Comparison of ENCODE assay signal across 8 mouse cellular contexts in genomic region chr7:109082269-109083112, GRCm38 (mm10). TPM values are rescaled to one million over a fixed set of nuclear protein-coding genes. Genes with fewer than 3 reads are reported as not detected.
DNase-seq lines count a peak whose midpoint lies in the region; ATAC-seq and TF ChIP-seq lines count a peak whose summit lies in the region.

No protein-coding gene starts in this region.

- H3K4me3 ChIP-seq in MEL (ENCODE audit: control insufficient read depth in 1 of 2, insufficient read depth in 1 of 2, low read depth in 2 of 2, low read length in 2 of 2), result no peak overlapping the region
- peak overlapping the region; percentile 73 for H3K4me3 ChIP-seq in forebrain, embryonic 14.5 days (ENCODE audit: low read depth, low read length)
- peak overlapping the region; percentile 43 for H3K4me3 ChIP-seq in intestine, embryonic 15.5 days (replicated peaks)
- H3K4me3 ChIP-seq in lung, postnatal 0 days (ENCODE audit: low read depth, low read length), result peak overlapping the region; percentile 35
- H3K4me3 ChIP-seq in stomach, embryonic 14.5 days (ENCODE audit: low read depth, low read length), result peak overlapping the region; percentile 47

- H3K4me1 ChIP-seq in MEL (ENCODE audit: control insufficient read depth in 1 of 2, insufficient read depth in 2 of 2, low read length in 2 of 2), result no peaks in the 10 kb centered on the region
- H3K4me1 ChIP-seq in forebrain, embryonic 14.5 days (ENCODE audit: control insufficient read depth, insufficient read depth, low read length), result peaks cover 5% of the 10 kb centered on the region
- peaks cover 6% of the 10 kb centered on the region for H3K4me1 ChIP-seq in intestine, embryonic 15.5 days (replicated peaks)
- no peaks in the 10 kb centered on the region for H3K4me1 ChIP-seq in lung, postnatal 0 days (ENCODE audit: insufficient read depth, low read depth, low read length)
- 0 out of 2 replicates have a peak, but pooled peaks cover 5% of the 10 kb centered on the region for H3K4me1 ChIP-seq in stomach, embryonic 14.5 days (ENCODE audit: control insufficient read depth, insufficient read depth, low read length)

- H3K27me3 ChIP-seq in MEL (ENCODE audit: control insufficient read depth in 1 of 2, insufficient read depth in 2 of 2, low read length in 2 of 2), result no peaks in the 10 kb centered on the region
- H3K27me3 ChIP-seq in forebrain, embryonic 14.5 days (replicated peaks; ENCODE audit: control insufficient read depth, insufficient read depth, low read length), result no peaks in the 10 kb centered on the region; the same call in 1 of the 2 replicates
- H3K27me3 ChIP-seq in intestine, embryonic 15.5 days (replicated peaks), result no peaks in the 10 kb centered on the region
- H3K27me3 ChIP-seq in lung, postnatal 0 days (replicated peaks; ENCODE audit: insufficient read depth, low read length), result no peaks in the 10 kb centered on the region
- H3K27me3 ChIP-seq in stomach, embryonic 14.5 days (ENCODE audit: control insufficient read depth, insufficient read depth, low read length), result peaks cover 8% of the 10 kb centered on the region; the same call in 1 of the 2 replicates

- no peak overlapping the region for H3K27ac ChIP-seq in MEL (ENCODE audit: control insufficient read depth, low read depth, low read length)
- no peak overlapping the region for H3K27ac ChIP-seq in forebrain, embryonic 14.5 days (ENCODE audit: low read depth, low read length)
- H3K27ac ChIP-seq in intestine, embryonic 15.5 days, result no peak overlapping the region
- H3K27ac ChIP-seq in lung, postnatal 0 days (ENCODE audit: low read length), result no peak overlapping the region
- no peak overlapping the region for H3K27ac ChIP-seq in stomach, embryonic 14.5 days (ENCODE audit: low read length)

- H3K9me3 ChIP-seq in MEL (replicated peaks; ENCODE audit: insufficient read depth, low read length), result no peaks in the 10 kb centered on the region
- no peaks in the 10 kb centered on the region for H3K9me3 ChIP-seq in forebrain, embryonic 14.5 days (replicated peaks; ENCODE audit: control insufficient read depth, low read length)
- no peaks in the 10 kb centered on the region for H3K9me3 ChIP-seq in intestine, embryonic 15.5 days
- no peaks in the 10 kb centered on the region for H3K9me3 ChIP-seq in lung, postnatal 0 days (ENCODE audit: low read length)
- H3K9me3 ChIP-seq in stomach, embryonic 14.5 days (ENCODE audit: control insufficient read depth, low read depth, low read length), result no peaks in the 10 kb centered on the region

- H3K4me2 ChIP-seq in forebrain, embryonic 14.5 days (ENCODE audit: low read length), result peak overlapping the region; percentile 72
- H3K4me2 ChIP-seq in intestine, embryonic 15.5 days (replicated peaks), result peak overlapping the region; percentile 77
- H3K4me2 ChIP-seq in lung, postnatal 0 days (replicated peaks; ENCODE audit: low read depth, low read length), result peak overlapping the region; percentile 56
- peak overlapping the region; percentile 51 for H3K4me2 ChIP-seq in stomach, embryonic 14.5 days (replicated peaks; ENCODE audit: low read depth, low read length)

- no peaks in the 10 kb centered on the region for H3K79me2 ChIP-seq in MEL (ENCODE audit: control insufficient read depth, insufficient read depth, low read length, poor library complexity)

- TF ChIP-seq CTCF in MEL (IDR thresholded peaks at IDR 0.05 in 2 of 3, conservative IDR thresholded peaks at IDR 0.05 in 1 of 3; ENCODE audit: control insufficient read depth in 1 of 3, insufficient read depth in 1 of 3, low read depth in 2 of 3, low read length in 3 of 3, poor library complexity in 1 of 3, severe bottlenecking in 1 of 3), result no peak
- no peak for TF ChIP-seq CTCF in lung, postnatal 0 days (IDR thresholded peaks at IDR 0.05)

- TF ChIP-seq EP300 in MEL (IDR thresholded peaks at IDR 0.05; ENCODE audit: low read depth in 1 of 2, low read length in 2 of 2), result no peak
- TF ChIP-seq EP300 in lung, postnatal 0 days (IDR thresholded peaks at IDR 0.05), result no peak

- peak; percentile 19; the same call in 1 of the 2 replicates for ATAC-seq in forebrain, embryonic 14.5 days
- no peak for ATAC-seq in intestine, embryonic 15.5 days
- no peak for ATAC-seq in lung, postnatal 0 days
- ATAC-seq in stomach, embryonic 14.5 days (ENCODE audit: insufficient number of reproducible peaks, insufficient read depth, low FRiP score, low read depth), result no peak

- no peaks in the 10 kb centered on the region for H3K36me3 ChIP-seq in MEL (ENCODE audit: control insufficient read depth in 1 of 2, insufficient read depth in 2 of 2, low read length in 2 of 2)
- no peaks in the 10 kb centered on the region for H3K36me3 ChIP-seq in forebrain, embryonic 14.5 days (ENCODE audit: control insufficient read depth, insufficient read depth, low read length)
- no peaks in the 10 kb centered on the region for H3K36me3 ChIP-seq in intestine, embryonic 15.5 days
- H3K36me3 ChIP-seq in lung, postnatal 0 days (ENCODE audit: insufficient read depth, low read length), result no peaks in the 10 kb centered on the region
- no peaks in the 10 kb centered on the region for H3K36me3 ChIP-seq in stomach, embryonic 14.5 days (ENCODE audit: control insufficient read depth, insufficient read depth, low read length)

- DNase-seq in MEL (ENCODE audit: low read depth, low spot score), result peak; percentile 35
- DNase-seq in adrenal gland, adult 8-10 months, result peak; percentile 77
- DNase-seq in forebrain, embryonic 14.5 days (ENCODE audit: low spot score), result peak; percentile 28
- DNase-seq in lung, postnatal 0 days (ENCODE audit: low spot score), result peak; percentile 47
- no peak for DNase-seq in frontal cortex, adult 2 months (ENCODE audit: extremely low spot score in 1 of 2, low spot score in 1 of 2)
- no peak for DNase-seq in left cerebral cortex, adult 11 months (ENCODE audit: low spot score)

- no peak for TF ChIP-seq POLR2A in MEL (IDR thresholded peaks at IDR 0.05; ENCODE audit: control insufficient read depth in 1 of 2, insufficient read depth in 1 of 2, low read depth in 1 of 2, low read length in 2 of 2, poor library complexity in 1 of 2)

- H3K9ac ChIP-seq in MEL (ENCODE audit: control insufficient read depth, low read depth, low read length, poor library complexity, severe bottlenecking), result no peak overlapping the region
- peak overlapping the region; percentile 83 for H3K9ac ChIP-seq in forebrain, embryonic 14.5 days (ENCODE audit: low read length)
- no peak overlapping the region for H3K9ac ChIP-seq in intestine, embryonic 15.5 days
- H3K9ac ChIP-seq in lung, postnatal 0 days (replicated peaks; ENCODE audit: low read depth), result no peak overlapping the region
- no peak overlapping the region for H3K9ac ChIP-seq in stomach, embryonic 14.5 days (replicated peaks; ENCODE audit: low read depth, low read length)

- TF ChIP-seq RAD21 in MEL (IDR thresholded peaks at IDR 0.05; ENCODE audit: low read depth, low read length), result no peak

- 13% methylated on average over 12 of the region's 12 CpGs for WGBS in forebrain, embryonic 14.5 days
- 24% methylated on average over 12 of the region's 12 CpGs for WGBS in intestine, embryonic 15.5 days
- 24% methylated on average over 12 of the region's 12 CpGs for WGBS in lung, postnatal 0 days
- 23% methylated on average over 12 of the region's 12 CpGs for WGBS in stomach, embryonic 14.5 days

TF ChIP-seq in MEL, 35 proteins besides CTCF, POLR2A, EP300 and RAD21:
- TF ChIP-seq POLR2AphosphoS2 (IDR thresholded peaks at IDR 0.05; ENCODE audit: low read length), result no peak
- TF ChIP-seq MAX (IDR thresholded peaks at IDR 0.05; ENCODE audit: low read length), result no peak
- TF ChIP-seq MAZ (IDR thresholded peaks at IDR 0.05; ENCODE audit: low read depth, low read length), result no peak

RNA-seq across cellular contexts. Expression of gene Ric3, which starts 0.6 kb away (rescaled TPM):
- total RNA-seq in MEL (2012; rRNA removed), result not detected in 2 replicates
- polyA plus RNA-seq in MEL (2012; ENCODE audit: insufficient read depth in 1 of 2, insufficient read length in 2 of 2, low read depth in 1 of 2, low replicate concordance in 2 of 2, missing spikeins in 1 of 2), result not detected
- 10 to 100 TPM; 70.1 to 94.0 (median 82.6) TPM for total RNA-seq in adrenal gland, adult 8-10 months (2022)
- 27.2 and 29.1 TPM in 2 replicates for polyA plus RNA-seq in forebrain, embryonic 14.5 days (2014; fragmentation: Nextera tagmentation; extraction: Ambion mirVana)
- polyA plus RNA-seq in intestine, embryonic 15.5 days (2015; fragmentation: Nextera tagmentation; extraction: Ambion mirVana), result 2.0 and 2.9 TPM in 2 replicates
- polyA plus RNA-seq in lung, postnatal 0 days (2015; fragmentation: Nextera tagmentation; extraction: Ambion mirVana), result 0.58 and 0.83 TPM in 2 replicates
- polyA plus RNA-seq in stomach, embryonic 14.5 days (2014; fragmentation: Nextera tagmentation; extraction: Ambion mirVana), result 3.8 and 5.4 TPM in 2 replicates
- 38.7 and 43.3 TPM in 2 replicates for polyA plus RNA-seq in frontal cortex, adult 2 months (2012; rRNA removed)

Comparison
In these comparisons a context has a peak if more than half of its experiments do, and no peak if none do; other contexts are left out.
1. DNase-seq: peak in MEL (single experiment), adrenal gland, adult 8-10 months (single experiment), forebrain, embryonic 14.5 days (single experiment) and lung, postnatal 0 days (single experiment); none in frontal cortex, adult 2 months (0 of 2) and left cerebral cortex, adult 11 months (single experiment).
2. H3K4me3 ChIP-seq: peak in forebrain, embryonic 14.5 days (single experiment), intestine, embryonic 15.5 days (single experiment), lung, postnatal 0 days (single experiment) and stomach, embryonic 14.5 days (single experiment); none in MEL (0 of 2).
3. Peak in every context shown above with its lines, with median percentiles within 50 percentile points of each other: H3K4me2 ChIP-seq.